Mouse (Mus musculus) layer of hippocampus, adult 6 months (tissue): ENCODE results near the gene Fnip1. TPM values are rescaled to one million over a fixed set of nuclear protein-coding genes. Genes with fewer than 3 reads are reported as not detected.

ENCODE experiments used
- long read RNA-seq, 2 experiments: library from polyadenylated mRNA; unstranded; transcript quantifications; one replicate each; pipeline ENCODE4 v2.0.0; 2019 to 2020
- polyA plus RNA-seq: library from polyadenylated mRNA; unstranded; fragments of <200 nt; fragmentation: Nextera tagmentation; gene quantifications from 2 replicates; pipeline ENCODE4 v1.2.3, GENCODE M21; 2021

Gene Fnip1
- 3.6 and 5.0 TPM in 2 replicates for polyA plus RNA-seq
- long read RNA-seq, experiment 1, partial matches to known transcripts: 19 of 19 reads
- long read RNA-seq, experiment 1, other reads (novel, unspliced or antisense): 0 of 19 reads
- long read RNA-seq, experiment 2, full-length matches to known transcripts: 6 of 34 reads
- long read RNA-seq, experiment 2, partial matches to known transcripts: 19 of 34 reads
- long read RNA-seq, experiment 2, other reads (novel, unspliced or antisense): 9 of 34 reads

DNA sequence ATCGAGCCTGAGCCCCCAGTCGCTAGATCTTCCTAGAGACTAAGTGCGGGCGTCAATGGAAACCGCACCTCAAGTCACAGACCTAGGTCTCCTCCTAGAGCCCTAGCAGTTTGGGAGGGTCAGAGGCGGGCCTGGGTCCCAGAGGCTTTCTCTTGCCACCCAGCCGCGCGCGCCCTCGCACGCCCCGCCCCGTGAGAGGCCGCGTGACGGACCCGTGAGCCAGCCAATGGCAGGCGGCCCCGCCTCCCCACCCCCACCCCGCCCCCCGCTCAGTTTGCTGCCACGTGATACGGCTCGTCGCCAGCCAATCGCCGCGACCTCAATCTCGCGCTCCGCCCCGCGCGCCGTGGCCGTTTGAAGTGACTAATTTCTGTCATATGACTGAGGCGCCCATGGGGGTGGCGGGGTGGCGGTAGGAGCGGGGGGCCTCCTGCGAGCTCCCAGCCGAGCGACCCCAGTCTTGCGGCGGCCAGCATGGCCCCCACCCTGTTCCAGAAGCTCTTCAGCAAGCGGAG, at the start of gene Fnip1:
Fnip1 (plus strand) TSS at position 377 of the 515 bp plus-strand sequence.

DNA sequence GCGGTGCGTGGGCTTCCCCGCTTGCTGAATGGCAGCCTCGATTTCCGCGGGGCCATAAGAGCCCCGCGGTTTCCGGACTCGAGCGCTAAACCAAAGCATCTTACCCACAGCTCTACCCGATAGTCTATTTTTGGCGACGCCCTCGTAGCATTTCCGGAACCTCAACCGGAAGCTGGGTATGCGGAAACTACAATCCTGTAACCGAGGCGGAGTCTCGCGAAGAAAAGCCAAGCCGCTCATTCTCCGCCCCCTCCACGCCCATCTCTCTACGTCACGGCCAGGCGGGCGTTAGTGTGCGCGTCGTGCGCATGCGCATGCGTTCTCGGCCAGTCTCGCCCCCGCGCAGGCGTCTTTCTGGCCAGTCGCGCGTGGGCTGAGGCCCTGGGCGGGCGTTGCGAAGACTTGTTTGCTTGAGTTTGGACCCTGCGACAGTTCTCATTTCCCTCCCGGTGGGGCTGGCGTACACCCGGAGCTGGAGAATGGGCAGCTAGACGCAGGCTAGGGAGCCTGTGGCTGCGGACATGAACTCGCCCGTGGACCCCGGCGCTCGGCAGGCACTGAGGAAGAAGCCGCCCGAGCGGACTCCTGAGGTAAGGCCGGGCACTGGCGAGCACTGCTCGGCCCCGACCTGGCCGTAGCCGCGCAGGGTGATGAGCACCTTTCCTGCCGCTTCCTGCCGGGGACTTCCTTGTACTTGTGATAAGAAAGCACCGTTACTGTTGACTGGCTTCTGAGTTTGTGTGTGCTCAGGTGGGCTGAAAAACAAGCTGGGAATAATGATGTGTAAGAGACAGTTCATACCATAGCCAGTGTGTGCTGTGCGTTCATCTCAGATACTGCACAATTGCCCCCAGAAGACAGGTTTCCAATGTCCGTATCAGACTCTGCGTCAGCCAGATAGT, 84.8 kb downstream of the Fnip1 start, which contains the start of gene Rapgef6:
Rapgef6 (plus strand) TSS at position 319 of the 902 bp plus-strand sequence.

Other genes starting within 250 kb of the Fnip1 start
- gene Csf2, start 188.5 kb upstream of the Fnip1 start, polyA plus RNA-seq: not detected in 2 replicates
- gene Il3, start 170.9 kb upstream of the Fnip1 start, polyA plus RNA-seq: not detected in 2 replicates
- gene Acsl6, start 134.4 kb upstream of the Fnip1 start, polyA plus RNA-seq: 146 and 158 TPM in 2 replicates
- not detected in 2 replicates for gene Meikin, start 67.5 kb upstream of the Fnip1 start, polyA plus RNA-seq
- 10.2 and 11.7 TPM in 2 replicates for gene Rapgef6, start 84.6 kb downstream of the Fnip1 start, polyA plus RNA-seq